Mouse (Mus musculus) hindbrain, embryonic 12.5 days (tissue): ENCODE data around the gene Sass6. TPM values are rescaled to one million over a fixed set of nuclear protein-coding genes. Genes with fewer than 3 reads are reported as not detected.
"Not testable (repeated sequence)": the region's sequence is repeated elsewhere in the genome, so short reads cannot be mapped to it uniquely, and the experiment has no call there.

Experiments
- ATAC-seq: fragments of 200-750 bp; cut with Nextera tagmentation; 2 replicates; pipeline ENCODE4 v1.8.0; 2017; ENCODE audit warnings: moderate TSS enrichment; ENCODE audit not compliant: low FRiP score
- H3K27ac ChIP-seq: fragments of 300-500 bp; sonication (generic); 2 replicates; pipeline ENCODE4 v1.5.1; 2016; ENCODE audit warnings: mild to moderate bottlenecking
- H3K27me3 ChIP-seq: fragments of 300-500 bp; sonication (generic); 2 replicates; pipeline ENCODE4 v1.6.1; 2016; ENCODE audit warnings: mild to moderate bottlenecking
- H3K36me3 ChIP-seq: fragments of 300-500 bp; sonication (generic); 2 replicates; pipeline ENCODE4 v1.6.1; 2016; ENCODE audit warnings: mild to moderate bottlenecking
- H3K4me1 ChIP-seq: fragments of 300-500 bp; sonication (generic); 2 replicates; pipeline ENCODE4 v1.6.1; 2016
- H3K4me2 ChIP-seq: fragments of 300-500 bp; sonication (generic); replicated peaks from 2 replicates; pipeline ENCODE4 v1.6.1; 2016; ENCODE audit warnings: mild to moderate bottlenecking
- H3K4me3 ChIP-seq: fragments of 300-500 bp; sonication (generic); 2 replicates; pipeline ENCODE4 v1.5.1; 2016; ENCODE audit warnings: mild to moderate bottlenecking
- H3K9ac ChIP-seq: fragments of 300-500 bp; sonication (generic); 2 replicates; pipeline ENCODE4 v1.6.1; 2016; ENCODE audit warnings: mild to moderate bottlenecking, moderate library complexity
- H3K9me3 ChIP-seq: fragments of 300-500 bp; sonication (generic); replicated peaks from 2 replicates; pipeline ENCODE4 v1.6.1; 2016; ENCODE audit warnings: mild to moderate bottlenecking
- WGBS: fragments of 180-500 bp; shearing (Covaris S2); methylation state at CpG from one replicate; pipeline ENCODE4 v1.1.7; 2016; 5-methylcytosine and 5-hydroxymethylcytosine counted together
- polyA plus RNA-seq: library from polyadenylated mRNA; unstranded; fragments of >200 nt; fragmentation: Nextera tagmentation; extraction: Ambion mirVana; gene quantifications from 2 replicates; pipeline ENCODE4 v1.2.1, GENCODE M21; 2016

Sass6 gene
- 29.5 and 34.0 TPM in 2 replicates for polyA plus RNA-seq

DNA sequence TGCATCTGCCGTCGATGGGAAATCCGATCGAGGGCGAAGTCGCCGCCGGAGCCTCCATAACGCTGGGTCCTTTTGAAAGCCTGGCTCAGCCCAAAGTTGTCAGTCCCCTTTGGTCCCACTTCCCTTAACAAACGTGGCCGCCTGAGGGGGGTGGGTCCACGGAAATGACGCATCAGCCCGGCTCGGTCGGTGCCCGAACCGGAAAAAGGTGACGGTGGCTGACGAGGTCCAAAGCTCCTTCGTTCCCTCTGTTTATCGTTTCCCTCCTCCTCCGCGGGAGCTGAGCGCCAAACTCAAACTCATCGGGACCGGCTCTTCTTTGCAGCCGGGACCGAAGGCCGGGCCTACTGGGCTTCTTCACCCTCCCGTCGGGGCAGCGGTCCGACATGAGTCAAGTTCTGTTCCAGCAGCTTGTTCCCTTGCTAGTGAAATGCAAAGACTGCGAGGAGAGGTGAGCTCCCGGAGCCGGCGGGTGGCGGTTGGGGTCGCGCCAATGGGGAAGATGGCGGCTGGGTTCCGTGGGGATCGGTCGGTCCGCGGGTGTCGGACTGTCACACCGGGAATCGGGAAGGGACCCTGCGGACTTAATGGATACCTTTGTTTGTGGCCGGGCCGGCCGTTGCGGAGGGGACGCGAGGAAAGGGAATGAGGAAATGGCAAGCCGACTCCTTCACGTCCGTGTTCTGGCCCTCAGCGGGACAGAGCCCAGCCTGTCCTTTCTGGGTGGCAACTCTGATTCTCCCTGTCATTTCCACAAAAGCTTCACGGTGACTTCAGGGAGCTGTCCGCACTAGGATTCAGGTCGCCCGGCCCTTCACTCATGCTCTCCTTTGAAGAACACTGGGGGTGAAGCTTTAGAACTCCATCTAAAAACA, at the start of gene Sass6:
Sass6 (plus strand) TSS at position 255 of the 875 bp plus-strand sequence.
- ATAC-seq: peak; percentile 98

DNA sequence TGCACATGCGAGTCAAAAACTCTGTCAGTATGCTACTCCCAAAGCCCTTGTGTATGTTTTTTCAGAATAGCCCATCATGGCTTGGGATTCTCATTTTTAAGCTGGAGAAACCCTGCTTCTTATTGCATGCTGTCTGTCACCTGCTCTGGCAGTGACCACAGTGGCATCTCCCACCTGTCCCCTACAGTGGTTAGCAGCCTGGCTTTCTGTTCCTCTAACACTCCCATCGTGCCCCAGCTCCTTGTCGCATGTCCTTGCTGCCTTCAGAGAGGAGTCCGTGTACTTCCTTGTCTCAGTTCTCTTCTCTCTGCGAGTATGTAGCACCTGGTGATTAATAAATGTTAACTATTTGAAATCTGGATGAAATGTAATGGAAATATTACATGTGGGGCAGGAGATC, 47.4 kb upstream of the Sass6 start:
- ATAC-seq: no peak

More for the DNA sequence above, at the start of gene Sass6:
- Histone ChIP-seq H3K9me3 (no peaks in the 10 kb centered on the region), H3K4me3 (peak within 1 kb of the TSS; percentile 66), H3K27me3 (no peaks in the 10 kb centered on the region), H3K4me1 (peaks cover 9% of the 10 kb centered on the region), H3K4me2 (peak within 1 kb of the TSS; percentile 68), H3K36me3 (peaks cover 18% of the 10 kb centered on the region), H3K27ac (peak within 1 kb of the TSS; percentile 88), H3K9ac (peak within 1 kb of the TSS; percentile 68)
- under 1% methylated on average over 65 of the region's 65 CpGs for whole genome bisulfite sequencing

DNA sequence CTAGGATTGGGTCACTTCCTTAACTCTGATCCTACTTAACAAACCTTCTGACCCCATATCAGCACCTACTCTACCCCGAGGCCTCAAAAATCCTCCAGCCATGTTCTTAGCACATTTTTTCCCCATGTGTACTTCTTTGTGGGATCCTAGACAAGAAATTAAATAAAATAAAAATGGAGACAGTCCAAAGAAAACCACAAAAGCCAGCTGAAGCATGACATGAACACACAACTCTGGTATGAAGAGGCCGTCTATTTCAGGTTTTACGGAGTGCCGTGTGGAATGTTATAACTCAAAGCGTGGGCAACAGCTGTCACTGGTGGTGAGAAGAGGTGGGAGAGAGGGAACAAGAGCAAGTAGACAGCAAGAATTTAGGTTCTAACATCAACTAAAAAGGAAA, 43.4 kb upstream of the Sass6 start:
- WGBS: 97% methylated on average over 5 of the region's 5 CpGs
- no peaks in the 10 kb centered on the region for H3K9me3 ChIP-seq
- no peak overlapping the region for H3K4me3 ChIP-seq
- no peak overlapping the region for H3K9ac ChIP-seq
- no peak overlapping the region for H3K4me2 ChIP-seq
- H3K27ac ChIP-seq: no peak overlapping the region
- peaks cover 26% of the 10 kb centered on the region for H3K36me3 ChIP-seq
- no peaks in the 10 kb centered on the region for H3K4me1 ChIP-seq
- H3K27me3 ChIP-seq: no peaks in the 10 kb centered on the region
- ATAC-seq: no peak

More for the DNA sequence above, 47.4 kb upstream of the Sass6 start:
- 94% methylated on average over 5 of the region's 5 CpGs for WGBS
- no peak overlapping the region for H3K9ac ChIP-seq
- H3K36me3 ChIP-seq: peaks cover 47% of the 10 kb centered on the region
- H3K4me3 ChIP-seq: no peak overlapping the region
- H3K27me3 ChIP-seq: no peaks in the 10 kb centered on the region
- H3K4me2 ChIP-seq: no peak overlapping the region
- no peaks in the 10 kb centered on the region for H3K9me3 ChIP-seq
- no peak overlapping the region for H3K27ac ChIP-seq
- no peaks in the 10 kb centered on the region for H3K4me1 ChIP-seq

DNA sequence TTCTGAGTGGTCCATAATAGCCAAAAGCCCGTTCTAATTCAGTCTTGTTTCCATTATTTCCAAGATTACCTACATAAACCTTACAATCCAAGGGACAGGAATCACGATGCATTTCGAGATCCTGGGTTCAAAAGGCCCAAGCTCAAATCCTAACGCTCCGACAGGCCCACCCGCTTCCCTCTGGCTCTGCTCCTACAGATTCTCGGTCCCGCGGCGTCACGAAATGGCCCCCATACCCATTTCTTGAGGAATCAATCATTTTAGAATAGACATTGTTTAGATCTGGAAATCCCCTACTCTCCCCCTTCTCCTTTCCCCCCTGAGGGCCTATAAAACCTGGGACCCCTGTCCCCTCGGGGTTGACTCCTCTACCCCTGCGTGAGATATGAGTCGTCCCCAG, 33.5 kb upstream of the Sass6 start:
- not testable (repeated sequence) for H3K4me1 ChIP-seq, ATAC-seq, H3K4me3 ChIP-seq, H3K27ac ChIP-seq, H3K9ac ChIP-seq, H3K27me3 ChIP-seq, H3K9me3 ChIP-seq, H3K4me2 ChIP-seq, H3K36me3 ChIP-seq
- WGBS: 95% methylated on average over 14 of the region's 14 CpGs

DNA sequence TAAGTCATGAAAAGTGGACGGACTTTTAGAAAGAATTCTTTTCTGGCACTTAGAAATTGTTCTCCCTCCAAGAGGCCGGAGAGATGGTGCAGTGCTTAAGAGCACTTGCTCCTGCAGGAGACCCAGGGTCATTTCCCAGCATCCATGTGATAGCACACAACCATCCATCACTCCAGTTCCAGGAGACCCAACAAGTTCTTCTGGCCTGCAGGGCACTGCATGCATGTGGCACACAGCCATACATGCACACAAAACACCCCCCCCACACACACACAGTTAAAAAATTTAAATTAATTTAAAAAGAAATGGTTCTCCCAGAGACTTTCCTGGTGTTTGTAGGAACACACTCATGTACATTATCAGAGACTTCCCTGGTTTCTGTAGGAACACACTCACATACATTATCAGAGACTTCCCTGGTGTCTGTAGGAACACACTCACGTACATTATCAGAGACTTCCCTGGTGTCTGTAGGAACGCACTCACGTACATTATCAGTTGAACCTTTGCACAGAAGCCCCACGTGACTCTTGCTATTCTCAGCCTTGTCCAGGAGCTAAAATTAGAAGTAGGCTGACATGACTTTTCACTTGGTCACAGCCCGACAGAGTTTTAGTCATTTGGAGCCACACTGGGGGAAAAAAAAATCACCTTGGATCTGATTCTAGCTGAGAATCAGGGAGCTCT, 32.2 kb upstream of the Sass6 start, which contains the start of gene Lrrc39:
Lrrc39 (plus strand) TSS at position 566 of the 687 bp plus-strand sequence.
- no peak for ATAC-seq

DNA sequence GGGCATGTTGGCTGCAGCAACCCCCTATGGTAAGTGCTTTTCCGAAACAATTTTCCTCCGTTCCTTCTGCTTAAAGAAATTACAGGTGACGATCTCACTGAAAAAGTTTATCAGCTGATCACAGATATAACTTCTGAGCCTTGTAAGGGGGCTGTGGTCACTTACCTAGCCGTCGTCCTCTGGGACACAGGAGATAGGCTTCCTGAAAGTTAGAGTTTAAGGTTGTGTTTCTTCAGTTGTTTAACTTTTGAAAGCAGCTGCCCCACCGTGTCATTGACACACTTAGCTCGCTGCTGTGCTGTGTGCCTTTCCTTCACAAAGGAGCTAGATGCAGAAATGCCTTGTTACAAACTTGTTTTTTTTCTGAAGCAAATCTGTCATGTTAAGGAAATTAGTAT, 31.7 kb upstream of the Sass6 start:
- Histone ChIP-seq H3K27ac (no peak overlapping the region), H3K9ac (no peak overlapping the region), H3K9me3 (no peaks in the 10 kb centered on the region), H3K36me3 (no peaks in the 10 kb centered on the region), H3K4me3 (no peak overlapping the region), H3K4me1 (no peaks in the 10 kb centered on the region), H3K27me3 (no peaks in the 10 kb centered on the region), H3K4me2 (no peak overlapping the region)
- WGBS: 83% methylated on average over 7 of the region's 7 CpGs
- ATAC-seq: no peak

More for the DNA sequence above, 32.2 kb upstream of the Sass6 start, which contains the start of gene Lrrc39:
- Histone ChIP-seq H3K4me3 (no peak within 1 kb of the TSS), H3K4me2 (no peak within 1 kb of the TSS), H3K27me3 (no peaks in the 10 kb centered on the region), H3K27ac (no peak within 1 kb of the TSS), H3K9me3 (no peaks in the 10 kb centered on the region), H3K36me3 (no peaks in the 10 kb centered on the region), H3K4me1 (no peaks in the 10 kb centered on the region), H3K9ac (no peak within 1 kb of the TSS)
- 80% methylated on average over 7 of the region's 7 CpGs for WGBS

DNA sequence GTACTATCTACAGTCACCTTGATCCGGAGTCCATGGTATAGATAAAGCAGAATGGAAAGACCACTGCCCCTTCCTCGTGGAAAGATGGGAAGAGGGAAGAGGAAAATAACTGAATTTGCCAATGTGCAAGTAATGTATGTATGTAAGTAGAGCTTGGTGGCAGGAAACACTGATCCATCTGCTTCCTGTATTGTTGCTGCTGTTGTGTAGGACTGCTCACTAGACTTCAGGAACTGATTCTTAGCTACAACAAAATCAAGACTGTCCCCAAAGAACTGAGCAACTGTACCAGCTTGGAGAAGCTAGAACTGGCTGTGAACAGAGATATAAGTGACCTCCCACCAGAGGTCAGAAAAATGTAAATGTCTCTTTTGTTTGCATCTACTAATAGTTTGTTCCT, 24.2 kb upstream of the Sass6 start:
- Histone ChIP-seq H3K27ac (no peak overlapping the region), H3K27me3 (no peaks in the 10 kb centered on the region), H3K9me3 (no peaks in the 10 kb centered on the region), H3K4me2 (no peak overlapping the region), H3K4me3 (no peak overlapping the region), H3K4me1 (no peaks in the 10 kb centered on the region), H3K36me3 (no peaks in the 10 kb centered on the region), H3K9ac (no peak overlapping the region)
- WGBS: 83% methylated on average over 2 of the region's 2 CpGs
- ATAC-seq: no peak

DNA sequence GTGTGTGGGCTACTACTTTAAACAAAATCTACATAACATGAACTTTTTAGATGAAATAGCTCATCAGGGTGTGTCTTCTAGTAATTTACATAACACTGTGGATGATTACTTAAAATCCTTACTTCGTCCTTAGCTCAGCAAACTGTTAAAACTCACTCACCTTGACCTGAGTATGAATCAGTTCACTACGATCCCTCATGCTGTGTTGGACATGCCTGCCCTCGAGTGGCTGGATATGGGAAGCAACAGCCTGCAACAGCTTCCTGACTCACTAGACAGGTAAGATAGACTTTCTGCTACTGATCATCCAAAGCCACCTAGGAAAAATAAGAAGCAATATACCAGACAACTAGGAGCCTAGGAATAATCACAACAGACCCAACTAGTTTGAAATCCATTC, 17.5 kb upstream of the Sass6 start:
- Histone ChIP-seq H3K4me3 (no peak overlapping the region), H3K9ac (no peak overlapping the region), H3K27ac (no peak overlapping the region), H3K4me2 (no peak overlapping the region), H3K4me1 (no peaks in the 10 kb centered on the region), H3K9me3 (no peaks in the 10 kb centered on the region), H3K27me3 (no peaks in the 10 kb centered on the region), H3K36me3 (peaks cover 21% of the 10 kb centered on the region)
- 64% methylated on average over 3 of the region's 3 CpGs for WGBS
- no peak for ATAC-seq

DNA sequence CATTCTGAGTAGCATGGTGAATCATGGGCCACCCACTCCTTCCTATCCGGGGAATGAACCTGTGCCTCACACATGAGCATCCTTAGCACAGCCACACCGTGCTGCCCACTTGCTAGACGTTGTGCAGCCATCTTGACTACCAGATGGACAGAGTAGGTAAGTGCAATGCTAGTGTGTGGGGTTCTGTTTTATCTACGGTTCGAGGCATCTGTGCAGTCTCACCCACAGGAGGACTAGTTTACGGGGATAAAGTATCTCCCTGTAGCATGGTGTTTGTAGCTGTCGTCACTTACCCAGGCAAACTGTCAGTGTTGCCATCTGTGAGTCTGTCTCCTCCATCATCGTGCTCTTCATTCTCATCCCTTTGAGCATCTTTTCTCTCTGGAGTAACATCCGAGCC, 12.6 kb upstream of the Sass6 start:
- Histone ChIP-seq H3K4me1 (no peaks in the 10 kb centered on the region), H3K9ac (no peak overlapping the region), H3K4me2 (no peak overlapping the region), H3K36me3 (peaks cover 63% of the 10 kb centered on the region), H3K9me3 (no peaks in the 10 kb centered on the region), H3K27me3 (no peaks in the 10 kb centered on the region), H3K4me3 (no peak overlapping the region), H3K27ac (no peak overlapping the region)
- no peak for ATAC-seq
- WGBS: 95% methylated on average over 9 of the region's 9 CpGs

DNA sequence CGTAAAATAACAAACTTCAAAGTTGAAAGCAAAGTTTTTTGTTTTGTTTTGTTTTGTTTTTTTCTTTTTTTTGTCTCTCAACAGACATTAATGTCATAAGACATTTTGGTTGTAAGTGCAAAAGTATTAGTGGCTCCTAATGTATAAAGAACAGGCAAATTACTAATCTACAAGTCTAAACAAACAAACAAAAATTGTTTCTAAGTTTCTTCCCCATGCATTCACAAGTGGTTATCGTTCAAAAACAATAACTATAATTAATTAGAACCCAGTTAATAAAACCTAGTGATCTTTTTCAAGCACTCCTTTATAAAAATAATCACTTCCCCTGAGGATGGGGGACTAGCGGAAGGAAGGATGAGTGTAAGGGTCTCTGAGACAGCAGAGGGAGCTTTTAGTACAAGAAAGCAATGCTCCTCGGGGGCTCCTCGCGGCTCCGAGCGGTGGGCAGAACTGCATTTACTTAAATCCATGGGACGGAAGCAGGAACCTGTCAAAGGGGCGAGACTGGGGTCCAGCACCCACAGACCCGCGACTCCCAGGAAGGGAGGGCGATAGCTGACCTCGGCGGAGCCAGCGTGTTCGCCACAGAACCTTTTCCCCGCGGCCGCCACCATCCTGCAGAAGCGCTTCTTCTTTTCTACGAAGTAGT, 580 bp upstream of the Sass6 start:
- H3K36me3 ChIP-seq: peaks cover 26% of the 10 kb centered on the region
- H3K27ac ChIP-seq: peak overlapping the region; percentile 88
- peak overlapping the region; percentile 68 for H3K9ac ChIP-seq
- peak overlapping the region; percentile 68 for H3K4me2 ChIP-seq
- peaks cover 9% of the 10 kb centered on the region for H3K4me1 ChIP-seq
- H3K9me3 ChIP-seq: no peaks in the 10 kb centered on the region
- H3K27me3 ChIP-seq: no peaks in the 10 kb centered on the region
- WGBS: 2% methylated on average over 22 of the region's 22 CpGs
- H3K4me3 ChIP-seq: peak overlapping the region; percentile 66
- peak; percentile 80 for ATAC-seq

DNA sequence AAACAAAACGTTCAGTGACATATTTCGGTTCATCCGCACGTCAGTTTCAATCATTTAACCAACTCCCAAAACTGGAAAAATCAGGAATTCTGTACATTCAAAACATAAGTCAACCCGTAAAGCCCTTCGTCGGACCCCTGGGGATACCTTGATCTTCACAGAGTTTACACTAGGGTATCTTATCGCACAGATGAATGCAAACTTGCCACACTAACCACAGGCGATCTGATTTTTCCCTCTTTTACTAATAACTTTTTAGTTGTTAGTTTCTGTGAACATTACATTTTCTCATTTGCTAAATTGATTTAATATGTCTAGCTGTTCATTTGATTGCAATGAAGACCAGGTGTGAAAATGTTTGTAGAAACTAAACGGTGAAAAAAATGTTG, 815 bp downstream of the Sass6 start:
- ATAC-seq: no peak
- H3K4me3 ChIP-seq: peak overlapping the region; percentile 66
- WGBS: 9% methylated on average over 10 of the region's 10 CpGs
- H3K9me3 ChIP-seq: no peaks in the 10 kb centered on the region
- H3K36me3 ChIP-seq: peaks cover 12% of the 10 kb centered on the region
- no peaks in the 10 kb centered on the region for H3K27me3 ChIP-seq
- H3K4me1 ChIP-seq: peaks cover 9% of the 10 kb centered on the region
- H3K27ac ChIP-seq: no peak overlapping the region
- peak overlapping the region; percentile 68 for H3K9ac ChIP-seq
- H3K4me2 ChIP-seq: peak overlapping the region; percentile 68

DNA sequence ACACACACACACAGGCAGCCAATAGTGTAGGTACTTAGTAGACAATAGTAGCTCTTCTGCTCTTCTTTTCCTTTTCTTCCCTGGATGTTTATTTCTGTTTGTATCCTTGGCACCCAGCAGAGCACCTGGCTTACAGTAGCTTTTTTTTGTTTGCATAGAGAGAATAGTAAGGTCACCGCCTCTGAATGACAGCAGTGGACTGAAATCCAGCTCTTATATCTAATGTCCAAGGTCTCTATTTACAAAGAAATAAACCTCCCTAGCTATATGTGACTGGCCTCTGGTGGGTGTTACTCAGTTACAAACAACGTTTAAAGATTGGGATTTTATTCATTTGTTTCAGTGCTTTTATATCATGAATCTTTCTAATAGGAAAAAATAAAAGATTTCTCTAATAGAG, 4.9 kb downstream of the Sass6 start:
- no peaks in the 10 kb centered on the region for H3K27me3 ChIP-seq
- ATAC-seq: no peak
- H3K27ac ChIP-seq: no peak overlapping the region
- 87% methylated on average over 2 of the region's 2 CpGs for WGBS
- H3K36me3 ChIP-seq: peaks cover 4% of the 10 kb centered on the region; the same call in 1 of the 2 replicates
- peaks cover 8% of the 10 kb centered on the region for H3K4me1 ChIP-seq
- no peak overlapping the region for H3K9ac ChIP-seq
- no peak overlapping the region for H3K4me3 ChIP-seq
- no peaks in the 10 kb centered on the region for H3K9me3 ChIP-seq
- no peak overlapping the region for H3K4me2 ChIP-seq
